Comparison of ENCODE assay signal across 23 mouse cellular contexts in genomic region chr16:55608361-55608760, GRCm38 (mm10).
A peak's percentile ranks its signal among the peaks of the same experiment; 100 is the strongest.
DNase-seq lines count a peak whose midpoint lies in the region; ATAC-seq and TF ChIP-seq lines count a peak whose summit lies in the region.
"Had no signal": no experiment of that assay in that cellular context is flagged by ENCODE, and none has a peak within 500 bp of the region (broad histone marks: within the 10 kb centered on the region; RNA-seq: fewer than 3 reads in every experiment).

No protein-coding gene starts in this region.

- no peak for TF ChIP-seq CTCF in Patski (IDR thresholded peaks at IDR 0.05)

- in situ Hi-C loops in Patski (cut with MboI; ENCODE audit: low pct_unique_long_range_greater_than_20kb), result no loop called here

- intact Hi-C loops in left cerebral cortex, postnatal 14 days (cut with DNase I), result no loop called here

- no peaks in the 10 kb centered on the region for H3K27me3 ChIP-seq in Patski
- H3K27me3 ChIP-seq: forebrain, embryonic 12.5 days; hindbrain, embryonic 12.5 days; limb, embryonic 12.5 days; liver, embryonic 12.5 days; stomach, embryonic 15.5 days had no signal

- POLR2A ChIA-PET in Patski (lab: Charles Lee), result interaction anchor here (0.6 kb wide), 1 partner anchor 214 kb away, joined by 3 read pairs; no protein-coding TSS in a partner anchor

- CTCF ChIA-PET in Patski (lab: Charles Lee), result no interaction called here

- peak; percentile 27 to 61 for DNase-seq in adrenal gland, adult (ENCODE audit: inconsistent age in 2 of 2, low spot score in 1 of 2)
- DNase-seq in adrenal gland, adult 18-20 months (ENCODE audit: low spot score in 2 of 2), result no peak
- DNase-seq in urinary bladder, adult 18-20 months (ENCODE audit: low spot score in 2 of 2), result peak; percentile 25 to 30
- no peak for DNase-seq in urinary bladder, postnatal 10 days (ENCODE audit: low spot score)
- DNase-seq in Patski (ENCODE audit: low read depth, low spot score), result no peak
- DNase-seq in thymus, postnatal 25 days, result no peak
- DNase-seq in left cerebral cortex, postnatal 14 days (ENCODE audit: low spot score in 2 of 2), result no peak
- DNase-seq: cerebellum, adult 11-12 months; cerebellum, postnatal 36 days; gastrocnemius, postnatal 25 days; kidney, adult 18-20 months; kidney, postnatal 25 days; lung, embryonic 14.5 days; lung, postnatal 36 days; retina, postnatal 1 day; thymus, adult 2 months had no signal

- peak; percentile 35 for ATAC-seq in Patski
- ATAC-seq in megakaryocyte progenitor cell, adult 5-6 weeks (replicated peaks; ENCODE audit: poor library complexity), result peak; percentile 46; the same call in 1 of the 2 replicates
- ATAC-seq: activated CD4-positive, CD25-positive, alpha-beta regulatory T cell, adult 4 months; liver, embryonic 12.5 days had no signal

Comparison
In these comparisons a context has a peak if more than half of its experiments do, and no peak if none do; other contexts are left out.
1. DNase-seq: peak in adrenal gland, adult (2 of 2) and urinary bladder, adult 18-20 months (2 of 2); none in adrenal gland, adult 18-20 months (0 of 2), urinary bladder, postnatal 10 days (single experiment), Patski (single experiment), thymus, postnatal 25 days (single experiment) and left cerebral cortex, postnatal 14 days (0 of 2).